Mouse (Mus musculus): ENCODE results near the gene Mapkapk2. TPM values are rescaled to one million over a fixed set of nuclear protein-coding genes. Genes with fewer than 3 reads are reported as not detected.

Gene Mapkapk2
- polyA plus RNA-seq, 1 experiment from 2014 or later, result 9.1 TPM

GRCm38 (mm10) chr1:131061740-131062254, 35.8 kb downstream of the Mapkapk2 start:
- Histone ChIP-seq H3K27ac (ENCODE audit: low read depth, low read length) (no peak overlapping the region; the same call in 1 of the 2 replicates), H3K4me3 (ENCODE audit: low read length) (no peak overlapping the region), H3K9ac (ENCODE audit: low read depth, low read length) (no peak overlapping the region), H3K4me1 (ENCODE audit: control insufficient read depth, insufficient read depth, low read depth, low read length) (peaks cover 24% of the 10 kb centered on the region), H3K27me3 (replicated peaks; ENCODE audit: control insufficient read depth, insufficient read depth, low read length) (no peaks in the 10 kb centered on the region), H3K4me2 (ENCODE audit: low read length) (no peak overlapping the region), H3K36me3 (ENCODE audit: control insufficient read depth, insufficient read depth, low read length) (peaks cover 5% of the 10 kb centered on the region; the same call in 1 of the 2 replicates), H3K9me3 (ENCODE audit: control insufficient read depth, low read length) (no peaks in the 10 kb centered on the region)
- no peak for ATAC-seq
- WGBS, result 85% methylated on average over 7 of the region's 7 CpGs

GRCm38 (mm10) chr1:131060290-131061253, 37.1 kb downstream of the Mapkapk2 start:
- H3K9me3 ChIP-seq (ENCODE audit: control insufficient read depth, low read length), result no peaks in the 10 kb centered on the region
- 66% methylated on average over 13 of the region's 13 CpGs for WGBS
- ATAC-seq, result peak; percentile 21
- H3K27ac ChIP-seq (ENCODE audit: low read depth, low read length), result no peak overlapping the region
- H3K4me3 ChIP-seq (ENCODE audit: low read length), result no peak overlapping the region
- H3K27me3 ChIP-seq (replicated peaks; ENCODE audit: control insufficient read depth, insufficient read depth, low read length), result no peaks in the 10 kb centered on the region
- no peak overlapping the region for H3K9ac ChIP-seq (ENCODE audit: low read depth, low read length)
- H3K4me2 ChIP-seq (ENCODE audit: low read length), result no peak overlapping the region
- peaks cover 24% of the 10 kb centered on the region for H3K4me1 ChIP-seq (ENCODE audit: control insufficient read depth, insufficient read depth, low read depth, low read length)
- H3K36me3 ChIP-seq (ENCODE audit: control insufficient read depth, insufficient read depth, low read length), result peaks cover 8% of the 10 kb centered on the region

GRCm38 (mm10) chr1:131059841-131060240, 37.8 kb downstream of the Mapkapk2 start:
- Histone ChIP-seq H3K4me2 (ENCODE audit: low read length) (no peak overlapping the region), H3K36me3 (ENCODE audit: control insufficient read depth, insufficient read depth, low read length) (peaks cover 15% of the 10 kb centered on the region), H3K27me3 (replicated peaks; ENCODE audit: control insufficient read depth, insufficient read depth, low read length) (no peaks in the 10 kb centered on the region), H3K27ac (ENCODE audit: low read depth, low read length) (no peak overlapping the region), H3K9ac (ENCODE audit: low read depth, low read length) (no peak overlapping the region), H3K4me3 (ENCODE audit: low read length) (no peak overlapping the region), H3K9me3 (ENCODE audit: control insufficient read depth, low read length) (no peaks in the 10 kb centered on the region), H3K4me1 (ENCODE audit: control insufficient read depth, insufficient read depth, low read depth, low read length) (peaks cover 24% of the 10 kb centered on the region)
- 74% methylated on average over 5 of the region's 5 CpGs for WGBS
- peak; percentile 19; the same call in 1 of the 2 replicates for ATAC-seq

GRCm38 (mm10) chr1:131059411-131059810, 38.2 kb downstream of the Mapkapk2 start:
- H3K36me3 ChIP-seq (ENCODE audit: control insufficient read depth, insufficient read depth, low read length), result peaks cover 17% of the 10 kb centered on the region
- ATAC-seq, result no peak
- 42% methylated on average over 1 of the region's 1 CpGs for WGBS
- H3K27me3 ChIP-seq (replicated peaks; ENCODE audit: control insufficient read depth, insufficient read depth, low read length), result no peaks in the 10 kb centered on the region
- H3K27ac ChIP-seq (ENCODE audit: low read depth, low read length), result no peak overlapping the region
- H3K4me2 ChIP-seq (ENCODE audit: low read length), result no peak overlapping the region
- no peak overlapping the region for H3K9ac ChIP-seq (ENCODE audit: low read depth, low read length)
- peaks cover 24% of the 10 kb centered on the region for H3K4me1 ChIP-seq (ENCODE audit: control insufficient read depth, insufficient read depth, low read depth, low read length)
- no peaks in the 10 kb centered on the region for H3K9me3 ChIP-seq (ENCODE audit: control insufficient read depth, low read length)
- H3K4me3 ChIP-seq (ENCODE audit: low read length), result no peak overlapping the region

- Histone ChIP-seq H3K4me3 (ENCODE audit: low read length) (no peak overlapping the region), H3K4me2 (ENCODE audit: low read length) (no peak overlapping the region), H3K9ac (ENCODE audit: low read depth, low read length) (no peak overlapping the region), H3K27me3 (replicated peaks; ENCODE audit: control insufficient read depth, insufficient read depth, low read length) (no peaks in the 10 kb centered on the region), H3K9me3 (ENCODE audit: control insufficient read depth, low read length) (no peaks in the 10 kb centered on the region), H3K27ac (ENCODE audit: low read depth, low read length) (no peak overlapping the region), H3K36me3 (ENCODE audit: control insufficient read depth, insufficient read depth, low read length) (peaks cover 17% of the 10 kb centered on the region), H3K4me1 (ENCODE audit: control insufficient read depth, insufficient read depth, low read depth, low read length) (peaks cover 21% of the 10 kb centered on the region)
- no peak for ATAC-seq
- 65% methylated on average over 7 of the region's 7 CpGs for WGBS
Measured at GRCm38 (mm10) chr1:131058431-131058830, 39.2 kb downstream of the Mapkapk2 start.

- peaks cover 17% of the 10 kb centered on the region for H3K36me3 ChIP-seq (ENCODE audit: control insufficient read depth, insufficient read depth, low read length)
Measured at GRCm38 (mm10) chr1:131054251-131054650, 43.4 kb downstream of the Mapkapk2 start.

GRCm38 (mm10) chr1:131053656-131054055, 44.0 kb downstream of the Mapkapk2 start:
- Histone ChIP-seq H3K4me3 (ENCODE audit: low read length) (no peak overlapping the region), H3K27me3 (replicated peaks; ENCODE audit: control insufficient read depth, insufficient read depth, low read length) (no peaks in the 10 kb centered on the region), H3K36me3 (ENCODE audit: control insufficient read depth, insufficient read depth, low read length) (peaks cover 17% of the 10 kb centered on the region), H3K4me2 (ENCODE audit: low read length) (no peak overlapping the region), H3K27ac (ENCODE audit: low read depth, low read length) (no peak overlapping the region), H3K4me1 (ENCODE audit: control insufficient read depth, insufficient read depth, low read depth, low read length) (peaks cover 3% of the 10 kb centered on the region; the same call in 1 of the 2 replicates), H3K9me3 (ENCODE audit: control insufficient read depth, low read length) (no peaks in the 10 kb centered on the region), H3K9ac (ENCODE audit: low read depth, low read length) (no peak overlapping the region)
- peak; percentile 21 for ATAC-seq
- WGBS, result 61% methylated on average over 4 of the region's 4 CpGs

More at GRCm38 (mm10) chr1:131054251-131054650, 43.4 kb downstream of the Mapkapk2 start:
- Histone ChIP-seq H3K27me3 (replicated peaks; ENCODE audit: control insufficient read depth, insufficient read depth, low read length) (no peaks in the 10 kb centered on the region), H3K9ac (ENCODE audit: low read depth, low read length) (no peak overlapping the region), H3K9me3 (ENCODE audit: control insufficient read depth, low read length) (no peaks in the 10 kb centered on the region), H3K4me1 (ENCODE audit: control insufficient read depth, insufficient read depth, low read depth, low read length) (peaks cover 7% of the 10 kb centered on the region), H3K4me3 (ENCODE audit: low read length) (no peak overlapping the region), H3K27ac (ENCODE audit: low read depth, low read length) (no peak overlapping the region), H3K4me2 (ENCODE audit: low read length) (no peak overlapping the region)
- 82% methylated on average over 4 of the region's 4 CpGs for WGBS
- ATAC-seq, result no peak

GRCm38 (mm10) chr1:131053239-131053638, 44.4 kb downstream of the Mapkapk2 start:
- ATAC-seq, result peak; percentile 87
- Histone ChIP-seq H3K27ac (ENCODE audit: low read depth, low read length) (0 out of 2 replicates have a peak overlapping the region, but pooled peaks have one; percentile 21), H3K27me3 (replicated peaks; ENCODE audit: control insufficient read depth, insufficient read depth, low read length) (no peaks in the 10 kb centered on the region), H3K36me3 (ENCODE audit: control insufficient read depth, insufficient read depth, low read length) (peaks cover 17% of the 10 kb centered on the region), H3K4me1 (ENCODE audit: control insufficient read depth, insufficient read depth, low read depth, low read length) (peaks cover 3% of the 10 kb centered on the region; the same call in 1 of the 2 replicates), H3K4me3 (ENCODE audit: low read length) (no peak overlapping the region), H3K4me2 (ENCODE audit: low read length) (no peak overlapping the region), H3K9ac (ENCODE audit: low read depth, low read length) (no peak overlapping the region), H3K9me3 (ENCODE audit: control insufficient read depth, low read length) (no peaks in the 10 kb centered on the region)
- 3% methylated on average over 8 of the region's 8 CpGs for WGBS

- H3K4me3 ChIP-seq (ENCODE audit: low read length), result no peak overlapping the region
- no peaks in the 10 kb centered on the region for H3K9me3 ChIP-seq (ENCODE audit: control insufficient read depth, low read length)
- no peak; the same call in 1 of the 2 replicates for ATAC-seq
- H3K4me2 ChIP-seq (ENCODE audit: low read length), result no peak overlapping the region
- 44% methylated on average over 7 of the region's 7 CpGs for WGBS
- H3K9ac ChIP-seq (ENCODE audit: low read depth, low read length), result no peak overlapping the region
- H3K27ac ChIP-seq (ENCODE audit: low read depth, low read length), result no peak overlapping the region
- H3K27me3 ChIP-seq (replicated peaks; ENCODE audit: control insufficient read depth, insufficient read depth, low read length), result no peaks in the 10 kb centered on the region
- peaks cover 3% of the 10 kb centered on the region; the same call in 1 of the 2 replicates for H3K4me1 ChIP-seq (ENCODE audit: control insufficient read depth, insufficient read depth, low read depth, low read length)
- H3K36me3 ChIP-seq (ENCODE audit: control insufficient read depth, insufficient read depth, low read length), result peaks cover 9% of the 10 kb centered on the region
Measured at GRCm38 (mm10) chr1:131051073-131051472, 46.6 kb downstream of the Mapkapk2 start.
